Mouse (Mus musculus) embryonic fibroblast, embryonic 13.5 days (primary cell): ENCODE measurements around the gene Ryr1.

Source experiments
- CTCF ChIP-seq: IDR thresholded peaks from 2 replicates; pipeline ENCODE4 v1.5.1; 2011; ENCODE audit warnings: mild to moderate bottlenecking, control low read depth, low read length, moderate library complexity, borderline replicate concordance; ENCODE audit not compliant: insufficient read depth
- POLR2A ChIP-seq: IDR thresholded peaks from 2 replicates; pipeline ENCODE4 v1.6.1; 2011; ENCODE audit warnings: low read depth, mild to moderate bottlenecking, control low read depth, low read length, moderate library complexity

DNA sequence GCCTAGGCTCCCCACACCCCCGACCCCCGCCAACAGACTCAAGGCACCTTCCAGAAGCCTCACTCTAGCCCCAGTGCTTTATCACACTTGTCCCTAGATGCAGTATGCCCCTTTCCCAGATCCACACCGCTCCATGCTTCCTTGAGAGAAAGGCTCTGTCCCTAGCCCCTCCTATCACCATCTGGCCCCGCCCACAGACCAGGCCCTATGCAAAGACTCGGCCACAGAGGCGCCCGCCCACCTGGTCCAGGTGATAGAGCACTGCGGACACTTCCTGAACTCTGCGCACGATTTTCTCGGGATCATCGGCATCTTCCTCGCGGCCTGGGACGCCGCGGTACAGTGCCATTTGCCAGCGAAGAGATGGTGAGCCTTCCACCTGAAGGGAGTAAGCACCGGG lies 72.2 kb downstream of the Ryr1 start:
- TF ChIP-seq CTCF (no peak), POLR2A (no peak)
